Mouse (Mus musculus): ENCODE results near the gene Adra1d. TPM values are rescaled to one million over a fixed set of nuclear protein-coding genes. Genes with fewer than 3 reads are reported as not detected.

Gene Adra1d
- polyA plus RNA-seq (2017; shearing (Covaris generic)), result not detected

GRCm38 (mm10) chr2:131561891-131562585, at the start of gene Adra1d:
Gene Adra1d (minus strand): TSS chr2:131562283.

Other genes starting within 250 kb of the Adra1d start
- gene Rnf24, start 209.4 kb downstream of the Adra1d start, polyA plus RNA-seq (2017; shearing (Covaris generic)), result 1.7 TPM
- 30.2 TPM for gene Smox, start 70.8 kb downstream of the Adra1d start, polyA plus RNA-seq (2017; shearing (Covaris generic))